Mouse (Mus musculus) urinary bladder, postnatal 14 days (tissue): ENCODE results near the gene Fetub.

Source experiments
- DNase-seq: peaks from one replicate; pipeline ENCODE4 v3.0.0; 2021; ENCODE audit warnings: low spot score

Fetub gene

DNA sequence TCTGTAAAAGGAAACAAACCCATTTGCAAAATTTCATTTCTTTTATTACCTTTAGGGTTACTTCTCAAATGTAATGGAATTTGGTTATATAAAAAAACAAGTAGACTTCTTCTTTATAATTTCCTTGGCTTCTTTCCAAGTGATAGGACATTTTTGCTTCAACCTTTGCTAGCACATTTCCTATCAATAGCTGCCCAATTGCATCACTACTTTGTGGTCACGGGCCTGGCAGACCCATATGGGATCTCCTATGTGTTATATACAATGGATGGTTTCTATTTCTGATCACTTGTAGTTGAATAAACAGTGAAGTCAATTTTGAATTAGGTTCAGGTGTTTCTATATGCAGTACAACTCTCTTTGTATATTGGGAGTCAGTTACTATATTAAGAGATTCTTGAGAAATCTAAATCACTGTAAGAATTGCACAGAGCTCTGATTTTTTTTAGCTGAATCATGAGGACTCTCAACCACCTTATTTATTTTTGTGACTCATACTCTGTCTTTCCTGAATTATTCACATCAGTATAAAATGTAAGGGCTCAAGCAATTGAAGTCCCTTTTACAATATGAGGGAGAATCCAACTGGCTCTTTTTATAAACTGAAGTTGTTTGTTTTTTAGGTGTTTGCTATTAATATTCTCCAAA, 49.4 kb downstream of the Fetub start:
- DNase-seq, result no peak
